Mouse (Mus musculus): Measurements from ENCODE around the gene Pard3.

GRCm38 (mm10) chr8:127229325-127230232 lies 165.9 kb downstream of the Pard3 start:
- TF ChIP-seq CTCF (IDR thresholded peaks at IDR 0.05; ENCODE audit: low read depth) (no peak), EP300 (IDR thresholded peaks at IDR 0.05; ENCODE audit: low read depth) (no peak)
